Mouse (Mus musculus): Measurements from ENCODE around the gene Mturn. TPM values are rescaled to one million over a fixed set of nuclear protein-coding genes. Genes with fewer than 3 reads are reported as not detected.

Gene Mturn
- polyA plus RNA-seq, 1 experiment from 2014 or later, result 14.7 TPM

DNA sequence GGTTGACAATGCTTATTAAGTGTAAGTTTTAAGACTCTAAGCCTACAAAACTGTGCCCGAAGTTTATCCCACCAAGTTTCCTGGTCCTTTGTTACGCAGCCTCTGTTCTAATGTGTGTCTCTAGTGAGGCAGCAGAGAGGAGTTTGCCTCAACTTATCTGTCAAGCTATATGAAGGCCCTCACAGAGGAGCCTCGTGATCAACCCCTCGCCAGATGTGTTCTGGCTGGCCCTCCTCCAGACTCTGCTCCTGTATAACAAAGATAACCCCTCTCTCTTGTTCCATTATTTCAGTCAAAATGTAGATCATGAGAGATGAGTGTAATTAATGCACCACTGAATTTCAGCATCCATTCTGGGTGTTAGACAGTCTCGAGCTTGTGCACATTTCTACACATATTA lies 1.7 kb upstream of the Mturn start:
- Histone ChIP-seq H3K27ac (replicated peaks; ENCODE audit: low read depth, low read length) (no peak overlapping the region), H3K36me3 (replicated peaks; ENCODE audit: control insufficient read depth, insufficient read depth, low read depth, low read length) (no peaks in the 10 kb centered on the region), H3K9ac (replicated peaks; ENCODE audit: low read length) (no peak overlapping the region), H3K9me3 (replicated peaks; ENCODE audit: control insufficient read depth, low read length) (no peaks in the 10 kb centered on the region), H3K4me3 (ENCODE audit: low read depth, low read length) (no peak overlapping the region), H3K4me1 (ENCODE audit: control insufficient read depth, insufficient read depth, low read length) (0 out of 2 replicates have a peak, but pooled peaks cover 5% of the 10 kb centered on the region), H3K4me2 (ENCODE audit: low read depth, low read length) (no peak overlapping the region), H3K27me3 (ENCODE audit: control insufficient read depth, insufficient read depth, low read length) (peaks cover 6% of the 10 kb centered on the region; the same call in 1 of the 2 replicates)
- ATAC-seq (replicated peaks; ENCODE audit: insufficient number of reproducible peaks, low FRiP score, low TSS enrichment, low read depth) (no peak), DNase-seq (ENCODE audit: low spot score) (no peak)
- 76% methylated on average over 5 of the region's 5 CpGs for WGBS

DNA sequence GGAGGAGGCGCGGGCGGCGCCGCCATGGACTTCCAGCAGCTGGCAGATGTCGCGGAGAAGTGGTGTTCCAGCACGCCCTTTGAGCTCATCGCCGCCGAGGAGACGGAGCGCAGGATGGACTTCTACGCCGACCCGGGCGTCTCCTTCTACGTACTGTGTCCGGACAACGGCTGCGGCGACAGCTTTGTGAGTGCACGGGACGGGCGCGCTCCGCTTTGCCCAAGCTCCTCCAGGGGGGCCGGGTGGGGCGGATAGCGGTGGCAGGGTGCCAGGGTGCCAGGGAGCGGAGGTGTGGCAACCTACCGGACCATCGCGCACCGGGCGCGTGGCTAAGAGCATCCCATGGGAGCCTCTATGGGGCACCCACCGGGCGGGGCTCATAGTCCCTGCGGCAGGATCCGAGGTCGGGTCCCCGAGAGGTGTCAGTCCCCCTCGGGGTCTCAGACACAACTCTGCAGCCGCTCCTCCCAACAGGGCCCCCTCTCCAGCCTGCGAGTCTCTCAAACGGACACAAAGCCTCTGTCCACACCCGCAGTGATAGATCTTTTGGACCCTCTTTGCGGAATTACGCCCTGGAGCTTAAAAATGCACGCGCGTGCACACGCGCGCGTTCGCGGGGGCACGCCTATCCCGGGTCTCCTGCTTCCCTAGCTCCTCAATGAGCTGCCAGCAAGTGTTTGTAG lies 463 bp downstream of the Mturn start:
- Histone ChIP-seq H3K9ac (replicated peaks; ENCODE audit: low read length) (peak overlapping the region; percentile 68), H3K9me3 (replicated peaks; ENCODE audit: control insufficient read depth, low read length) (no peaks in the 10 kb centered on the region), H3K4me1 (ENCODE audit: control insufficient read depth, insufficient read depth, low read length) (peaks cover 5% of the 10 kb centered on the region; the same call in 1 of the 2 replicates), H3K27me3 (ENCODE audit: control insufficient read depth, insufficient read depth, low read length) (peaks cover 6% of the 10 kb centered on the region; the same call in 1 of the 2 replicates), H3K27ac (replicated peaks; ENCODE audit: low read depth, low read length) (no peak overlapping the region), H3K4me3 (ENCODE audit: low read depth, low read length) (peak overlapping the region; percentile 73), H3K4me2 (ENCODE audit: low read depth, low read length) (peak overlapping the region; percentile 96), H3K36me3 (replicated peaks; ENCODE audit: control insufficient read depth, insufficient read depth, low read depth, low read length) (no peaks in the 10 kb centered on the region)
- under 1% methylated on average over 55 of the region's 61 CpGs for WGBS
- ATAC-seq (replicated peaks; ENCODE audit: insufficient number of reproducible peaks, low FRiP score, low TSS enrichment, low read depth) (peak; percentile 66), DNase-seq (ENCODE audit: low spot score) (peak; percentile 56)

DNA sequence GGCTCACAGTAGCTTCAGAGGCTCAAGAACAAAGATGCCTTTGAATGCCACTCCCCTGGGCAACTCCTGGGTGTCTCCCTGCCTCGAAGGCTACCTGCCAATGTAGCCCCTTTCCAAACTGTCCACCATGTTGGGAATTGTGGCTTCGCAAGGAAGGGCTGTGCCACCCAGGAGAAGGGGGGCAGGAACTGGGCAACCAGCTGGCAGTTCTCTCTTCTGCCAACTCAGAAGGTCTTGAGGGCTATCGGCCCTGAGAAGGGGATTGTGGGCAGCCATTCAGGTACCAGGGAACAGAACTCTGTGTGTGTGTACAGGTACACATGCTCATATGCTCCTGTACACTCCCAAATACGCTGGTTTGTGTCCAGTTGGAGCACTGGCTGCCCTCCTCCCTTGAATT lies 2.7 kb downstream of the Mturn start:
- DNase-seq (ENCODE audit: low spot score) (no peak), ATAC-seq (replicated peaks; ENCODE audit: insufficient number of reproducible peaks, low FRiP score, low TSS enrichment, low read depth) (no peak)
- Histone ChIP-seq H3K9me3 (replicated peaks; ENCODE audit: control insufficient read depth, low read length) (no peaks in the 10 kb centered on the region), H3K4me3 (ENCODE audit: low read depth, low read length) (no peak overlapping the region), H3K4me1 (ENCODE audit: control insufficient read depth, insufficient read depth, low read length) (peaks cover 5% of the 10 kb centered on the region; the same call in 1 of the 2 replicates), H3K36me3 (replicated peaks; ENCODE audit: control insufficient read depth, insufficient read depth, low read depth, low read length) (no peaks in the 10 kb centered on the region), H3K27ac (replicated peaks; ENCODE audit: low read depth, low read length) (no peak overlapping the region), H3K27me3 (ENCODE audit: control insufficient read depth, insufficient read depth, low read length) (peaks cover 6% of the 10 kb centered on the region; the same call in 1 of the 2 replicates), H3K4me2 (ENCODE audit: low read depth, low read length) (no peak overlapping the region), H3K9ac (replicated peaks; ENCODE audit: low read length) (no peak overlapping the region)
- 80% methylated on average over 4 of the region's 4 CpGs for WGBS

DNA sequence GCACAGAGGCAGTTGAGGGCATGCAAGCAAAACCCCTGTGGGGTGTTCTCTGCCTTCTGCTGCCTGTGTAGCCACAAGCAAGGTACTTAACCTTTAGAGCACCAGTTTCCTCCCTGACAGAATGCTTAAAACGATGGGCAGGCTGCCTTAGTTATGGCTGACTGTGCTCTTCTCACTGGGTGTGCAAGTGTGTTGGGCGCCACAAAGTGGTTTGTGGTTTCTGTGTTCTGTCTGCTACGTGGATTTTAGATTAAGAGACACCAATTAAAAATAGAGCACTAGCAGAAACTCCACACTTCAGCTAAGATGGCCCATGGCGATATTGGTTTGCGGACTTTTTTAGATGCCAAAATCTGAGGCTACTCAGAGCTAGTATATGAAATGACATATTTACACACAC lies 3.7 kb downstream of the Mturn start:
- ATAC-seq (replicated peaks; ENCODE audit: insufficient number of reproducible peaks, low FRiP score, low TSS enrichment, low read depth) (no peak), DNase-seq (ENCODE audit: low spot score) (no peak)
- WGBS, result 86% methylated on average over 5 of the region's 5 CpGs

DNA sequence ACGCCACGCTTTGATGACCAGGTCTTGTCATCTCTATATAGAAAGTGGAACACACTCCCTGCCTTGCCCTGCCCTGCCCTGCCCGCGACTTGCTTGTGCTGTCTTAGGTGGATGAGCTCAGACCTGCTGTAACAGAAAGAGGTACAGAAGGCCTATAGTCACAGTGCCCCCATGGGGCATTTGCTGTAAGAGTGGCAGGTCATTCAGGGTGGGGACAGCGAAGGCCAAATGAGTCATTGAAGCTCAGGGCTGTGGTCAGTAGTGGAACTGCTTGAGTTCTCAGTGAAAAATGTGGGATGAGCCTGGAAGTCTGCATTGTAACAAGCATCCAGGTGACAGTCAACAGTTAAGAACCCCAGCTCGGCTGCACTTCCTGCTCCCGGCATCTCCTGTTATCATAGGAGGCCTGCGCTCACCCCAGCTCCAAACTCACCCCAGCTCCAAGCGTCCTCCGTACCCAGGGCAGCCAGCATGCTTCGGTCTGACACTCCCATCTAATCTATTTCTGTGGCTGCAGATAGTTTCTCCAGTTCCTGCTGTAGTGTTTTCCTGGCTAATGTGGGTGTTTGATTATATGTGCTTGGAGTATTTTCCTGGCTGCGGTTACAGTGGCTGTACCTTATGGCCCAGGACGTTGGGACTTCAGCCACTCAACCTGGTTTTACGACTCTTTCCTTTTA lies 4.4 kb downstream of the Mturn start:
- Histone ChIP-seq H3K9me3 (replicated peaks; ENCODE audit: control insufficient read depth, low read length) (no peaks in the 10 kb centered on the region), H3K27ac (replicated peaks; ENCODE audit: low read depth, low read length) (no peak overlapping the region), H3K9ac (replicated peaks; ENCODE audit: low read length) (no peak overlapping the region), H3K4me3 (ENCODE audit: low read depth, low read length) (no peak overlapping the region), H3K27me3 (ENCODE audit: control insufficient read depth, insufficient read depth, low read length) (peaks cover 6% of the 10 kb centered on the region; the same call in 1 of the 2 replicates), H3K4me1 (ENCODE audit: control insufficient read depth, insufficient read depth, low read length) (peaks cover 5% of the 10 kb centered on the region; the same call in 1 of the 2 replicates), H3K36me3 (replicated peaks; ENCODE audit: control insufficient read depth, insufficient read depth, low read depth, low read length) (no peaks in the 10 kb centered on the region), H3K4me2 (ENCODE audit: low read depth, low read length) (no peak overlapping the region)
- 80% methylated on average over 14 of the region's 14 CpGs for WGBS
- ATAC-seq (replicated peaks; ENCODE audit: insufficient number of reproducible peaks, low FRiP score, low TSS enrichment, low read depth) (no peak), DNase-seq (ENCODE audit: low spot score) (no peak)

More for the DNA sequence above, 3.7 kb downstream of the Mturn start:
- H3K4me3 ChIP-seq (ENCODE audit: low read depth, low read length), result no peak overlapping the region
- H3K9ac ChIP-seq (replicated peaks; ENCODE audit: low read length), result no peak overlapping the region
- no peak overlapping the region for H3K4me2 ChIP-seq (ENCODE audit: low read depth, low read length)
- no peak overlapping the region for H3K27ac ChIP-seq (replicated peaks; ENCODE audit: low read depth, low read length)
- peaks cover 5% of the 10 kb centered on the region; the same call in 1 of the 2 replicates for H3K4me1 ChIP-seq (ENCODE audit: control insufficient read depth, insufficient read depth, low read length)
- H3K9me3 ChIP-seq (replicated peaks; ENCODE audit: control insufficient read depth, low read length), result no peaks in the 10 kb centered on the region
- no peaks in the 10 kb centered on the region for H3K36me3 ChIP-seq (replicated peaks; ENCODE audit: control insufficient read depth, insufficient read depth, low read depth, low read length)
- peaks cover 6% of the 10 kb centered on the region; the same call in 1 of the 2 replicates for H3K27me3 ChIP-seq (ENCODE audit: control insufficient read depth, insufficient read depth, low read length)

DNA sequence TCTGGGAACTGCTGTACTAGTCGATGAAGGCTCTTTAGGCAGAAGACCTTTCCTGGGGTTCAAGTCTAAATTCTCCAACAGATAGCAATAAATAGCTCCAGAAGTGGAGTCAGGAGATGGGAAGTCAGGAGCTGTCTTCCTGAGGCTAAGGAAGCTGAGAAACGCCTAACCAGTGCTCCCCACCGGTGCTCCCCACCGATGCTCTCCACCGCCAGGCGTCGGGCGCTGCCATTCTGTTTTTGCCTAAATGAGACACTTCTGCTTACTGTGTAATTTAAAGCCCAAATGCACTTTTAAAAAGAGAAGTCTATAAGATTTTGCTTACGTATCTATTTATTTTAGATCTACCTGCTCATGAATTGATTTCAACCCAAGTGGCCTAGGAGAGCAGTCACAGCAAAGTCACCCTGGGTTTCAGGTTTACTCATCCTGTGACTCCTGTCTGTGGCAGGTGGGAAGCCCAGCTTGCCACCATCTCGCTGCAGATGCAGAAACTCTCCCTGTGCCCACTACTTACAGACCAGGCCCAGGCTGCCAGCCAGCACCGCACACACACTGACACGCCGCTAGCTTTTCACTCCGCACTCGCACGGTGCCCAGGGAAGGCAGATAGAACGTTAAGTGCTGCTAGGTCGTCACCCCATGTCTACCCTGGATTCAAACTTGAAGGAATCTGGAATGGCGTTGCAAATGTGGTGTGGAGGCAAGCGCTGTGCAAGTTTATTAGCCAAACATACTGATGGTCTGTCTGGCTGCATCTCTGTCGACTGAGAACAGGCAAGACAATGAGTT lies 5.7 kb downstream of the Mturn start:
- H3K36me3 ChIP-seq (replicated peaks; ENCODE audit: control insufficient read depth, insufficient read depth, low read depth, low read length), result no peaks in the 10 kb centered on the region
- H3K9me3 ChIP-seq (replicated peaks; ENCODE audit: control insufficient read depth, low read length), result no peaks in the 10 kb centered on the region
- peaks cover 6% of the 10 kb centered on the region; the same call in 1 of the 2 replicates for H3K27me3 ChIP-seq (ENCODE audit: control insufficient read depth, insufficient read depth, low read length)
- no peak overlapping the region for H3K4me3 ChIP-seq (ENCODE audit: low read depth, low read length)
- H3K9ac ChIP-seq (replicated peaks; ENCODE audit: low read length), result no peak overlapping the region
- peaks cover 5% of the 10 kb centered on the region; the same call in 1 of the 2 replicates for H3K4me1 ChIP-seq (ENCODE audit: control insufficient read depth, insufficient read depth, low read length)
- H3K4me2 ChIP-seq (ENCODE audit: low read depth, low read length), result no peak overlapping the region
- ATAC-seq (replicated peaks; ENCODE audit: insufficient number of reproducible peaks, low FRiP score, low TSS enrichment, low read depth) (no peak), DNase-seq (ENCODE audit: low spot score) (no peak)
- no peak overlapping the region for H3K27ac ChIP-seq (replicated peaks; ENCODE audit: low read depth, low read length)
- WGBS, result 91% methylated on average over 21 of the region's 21 CpGs

DNA sequence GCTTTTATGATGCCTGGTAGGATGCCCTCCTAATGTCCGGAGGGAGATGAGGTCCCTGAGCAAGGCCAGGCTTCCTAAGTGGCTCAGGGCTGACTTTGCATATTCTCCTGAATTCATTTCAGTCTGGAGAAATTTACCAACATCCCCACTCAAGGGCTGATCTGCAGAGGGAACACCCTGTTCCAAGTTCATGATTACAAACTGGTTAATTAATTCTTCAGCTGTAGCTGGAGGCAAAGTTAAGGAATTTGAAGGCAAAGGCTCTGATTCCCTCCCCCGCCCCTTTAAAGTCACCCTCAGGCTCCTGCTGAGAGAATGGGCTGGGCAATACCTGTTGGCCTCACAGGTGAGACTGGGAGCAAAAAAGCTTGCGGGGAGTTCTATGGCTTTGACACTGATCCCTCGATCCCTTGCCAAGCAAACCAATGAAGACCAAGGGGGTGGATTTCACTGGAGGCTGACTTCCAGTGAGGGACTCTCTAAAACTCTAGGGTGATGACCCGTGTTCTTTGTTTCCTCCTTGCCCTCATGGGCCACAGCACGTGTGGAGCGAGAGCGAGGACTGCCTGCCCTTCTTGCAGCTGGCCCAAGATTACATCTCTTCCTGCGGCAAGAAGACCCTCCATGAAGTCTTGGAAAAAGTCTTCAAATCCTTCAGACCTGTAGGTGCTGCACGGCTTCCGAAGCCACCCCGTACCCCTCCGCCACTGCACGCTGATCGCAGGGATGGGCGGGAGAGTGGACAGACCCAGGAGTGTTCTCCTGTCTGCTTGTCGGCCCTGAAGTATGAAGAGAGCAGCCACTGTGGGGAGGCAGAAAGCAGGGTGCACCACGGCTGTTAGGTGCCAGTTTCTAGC lies 7.3 kb downstream of the Mturn start:
- no peak overlapping the region for H3K9ac ChIP-seq (replicated peaks; ENCODE audit: low read length)
- no peaks in the 10 kb centered on the region for H3K9me3 ChIP-seq (replicated peaks; ENCODE audit: control insufficient read depth, low read length)
- H3K4me2 ChIP-seq (ENCODE audit: low read depth, low read length), result no peak overlapping the region
- 79% methylated on average over 18 of the region's 18 CpGs for WGBS
- no peaks in the 10 kb centered on the region; the same call in 1 of the 2 replicates for H3K4me1 ChIP-seq (ENCODE audit: control insufficient read depth, insufficient read depth, low read length)
- no peak overlapping the region for H3K27ac ChIP-seq (replicated peaks; ENCODE audit: low read depth, low read length)
- no peaks in the 10 kb centered on the region for H3K27me3 ChIP-seq (ENCODE audit: control insufficient read depth, insufficient read depth, low read length)
- H3K4me3 ChIP-seq (ENCODE audit: low read depth, low read length), result no peak overlapping the region
- DNase-seq (ENCODE audit: low spot score) (no peak), ATAC-seq (replicated peaks; ENCODE audit: insufficient number of reproducible peaks, low FRiP score, low TSS enrichment, low read depth) (no peak)
- H3K36me3 ChIP-seq (replicated peaks; ENCODE audit: control insufficient read depth, insufficient read depth, low read depth, low read length), result no peaks in the 10 kb centered on the region

All from embryonic facial prominence, embryonic 11.5 days (tissue).